Mouse (Mus musculus): Measurements from ENCODE around the gene Krt84.
"Not testable (repeated sequence)": the region's sequence is repeated elsewhere in the genome, so short reads cannot be mapped to it uniquely, and the experiment has no call there.

Krt84 gene

GRCm38 (mm10) chr15:101532720-101533119 is at the start of gene Krt84:
Krt84 (minus strand) TSS chr15:101532820.
- DNase-seq (ENCODE audit: low read depth, low spot score), result no peak

GRCm38 (mm10) chr15:101581701-101582100 is 49.1 kb upstream of the Krt84 start:
- no peak for DNase-seq (ENCODE audit: low read depth, low spot score)

GRCm38 (mm10) chr15:101575506-101575905 is 42.9 kb upstream of the Krt84 start:
- no peak for DNase-seq (ENCODE audit: low read depth, low spot score)

GRCm38 (mm10) chr15:101573796-101574345 is 41.3 kb upstream of the Krt84 start, which contains the start of gene Krt75:
Krt75 (minus strand) TSS chr15:101573904.
- DNase-seq (ENCODE audit: low read depth, low spot score), result no peak

GRCm38 (mm10) chr15:101567780-101568179 is 35.2 kb upstream of the Krt84 start:
- no peak for DNase-seq (ENCODE audit: low read depth, low spot score)

GRCm38 (mm10) chr15:101562850-101563249 is 30.2 kb upstream of the Krt84 start, which contains the start of gene Krt90:
Krt90 (minus strand) TSS chr15:101562950.
- no peak for DNase-seq (ENCODE audit: low read depth, low spot score)

GRCm38 (mm10) chr15:101558034-101558646 is 25.5 kb upstream of the Krt84 start:
- no peak for DNase-seq (ENCODE audit: low read depth, low spot score)

GRCm38 (mm10) chr15:101553169-101553568 is 20.5 kb upstream of the Krt84 start:
- DNase-seq (ENCODE audit: low read depth, low spot score), result no peak

- no peak for DNase-seq (ENCODE audit: low read depth, low spot score)
These were observed 19.6 kb upstream of the Krt84 start for GRCm38 (mm10) chr15:101552188-101552587.

GRCm38 (mm10) chr15:101550567-101550966 is 17.9 kb upstream of the Krt84 start, which contains the start of gene Krt82:
Krt82 (minus strand) TSS chr15:101550667.
- no peak for DNase-seq (ENCODE audit: low read depth, low spot score)

GRCm38 (mm10) chr15:101544478-101544877 is 11.9 kb upstream of the Krt84 start:
- no peak for DNase-seq (ENCODE audit: low read depth, low spot score)

- DNase-seq (ENCODE audit: low read depth, low spot score), result no peak
These were observed 9.9 kb upstream of the Krt84 start for GRCm38 (mm10) chr15:101542543-101542942.

- no peak for DNase-seq (ENCODE audit: low read depth, low spot score)
These were observed 5.9 kb upstream of the Krt84 start for GRCm38 (mm10) chr15:101538580-101538900.

GRCm38 (mm10) chr15:101537864-101538579 is 5.4 kb upstream of the Krt84 start:
- no peak for DNase-seq (ENCODE audit: low read depth, low spot score)

GRCm38 (mm10) chr15:101536054-101536850 is 3.6 kb upstream of the Krt84 start:
- DNase-seq (ENCODE audit: low read depth, low spot score), result no peak

- DNase-seq (ENCODE audit: low read depth, low spot score), result no peak
These were observed 9.9 kb downstream of the Krt84 start for GRCm38 (mm10) chr15:101522556-101523232.

- DNase-seq (ENCODE audit: low read depth, low spot score), result peak; percentile 40
These were observed 12.8 kb downstream of the Krt84 start for GRCm38 (mm10) chr15:101519792-101520191.

GRCm38 (mm10) chr15:101517161-101517560 is 15.5 kb downstream of the Krt84 start, which contains the start of gene Gm49425:
Gm49425 (minus strand) TSS chr15:101517261.
- not testable (repeated sequence) for DNase-seq (ENCODE audit: low read depth, low spot score)

- no peak for DNase-seq (ENCODE audit: low read depth, low spot score)
These were observed 24.4 kb downstream of the Krt84 start for GRCm38 (mm10) chr15:101508247-101508646.

GRCm38 (mm10) chr15:101506896-101507758 is 25.5 kb downstream of the Krt84 start:
- DNase-seq (ENCODE audit: low read depth, low spot score), result no peak
